Mouse (Mus musculus): Measurements from ENCODE around the gene Olfr1062. TPM values are rescaled to one million over a fixed set of nuclear protein-coding genes. Genes with fewer than 3 reads are reported as not detected.
"Not testable (repeated sequence)": the region's sequence is repeated elsewhere in the genome, so short reads cannot be mapped to it uniquely, and the experiment has no call there.

Gene Olfr1062
- not detected in 2 replicates for polyA plus RNA-seq (2015; fragmentation: Nextera tagmentation; extraction: Ambion mirVana)

DNA sequence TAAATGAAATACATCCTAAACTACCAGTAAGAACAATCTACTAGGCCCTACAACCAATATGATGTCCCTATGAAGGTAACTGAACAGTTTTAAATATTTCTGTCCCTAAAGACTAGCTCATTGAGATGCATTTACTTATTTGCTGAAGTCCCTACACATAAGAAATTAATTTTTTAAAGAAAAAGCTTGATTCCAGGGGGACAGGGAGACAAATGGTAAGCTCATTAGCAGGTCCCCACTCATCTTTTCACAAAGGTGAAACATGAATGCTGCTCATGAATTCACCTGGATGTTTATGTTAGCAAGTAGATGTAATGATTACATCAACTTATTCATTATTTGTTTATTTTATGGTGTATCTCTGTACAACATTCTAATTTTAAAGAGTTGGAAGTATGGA is at the start of gene Olfr1062:
Gene Olfr1062, minus strand, starts transcription at position 101 of the 400 bp plus-strand sequence.
- H3K9ac ChIP-seq (ENCODE audit: low read depth, low read length); H3K4me2 ChIP-seq (ENCODE audit: low read depth, low read length); H3K4me3 ChIP-seq (ENCODE audit: low read depth, low read length); H3K9me3 ChIP-seq (replicated peaks; ENCODE audit: control insufficient read depth, low read length); ATAC-seq (ENCODE audit: low read depth); H3K4me1 ChIP-seq (ENCODE audit: control insufficient read depth, low read depth, low read length); H3K27ac ChIP-seq (ENCODE audit: low read length); H3K36me3 ChIP-seq (ENCODE audit: control insufficient read depth, insufficient read depth); H3K27me3 ChIP-seq (ENCODE audit: control insufficient read depth, insufficient read depth, low read depth, low read length): not testable (repeated sequence)

DNA sequence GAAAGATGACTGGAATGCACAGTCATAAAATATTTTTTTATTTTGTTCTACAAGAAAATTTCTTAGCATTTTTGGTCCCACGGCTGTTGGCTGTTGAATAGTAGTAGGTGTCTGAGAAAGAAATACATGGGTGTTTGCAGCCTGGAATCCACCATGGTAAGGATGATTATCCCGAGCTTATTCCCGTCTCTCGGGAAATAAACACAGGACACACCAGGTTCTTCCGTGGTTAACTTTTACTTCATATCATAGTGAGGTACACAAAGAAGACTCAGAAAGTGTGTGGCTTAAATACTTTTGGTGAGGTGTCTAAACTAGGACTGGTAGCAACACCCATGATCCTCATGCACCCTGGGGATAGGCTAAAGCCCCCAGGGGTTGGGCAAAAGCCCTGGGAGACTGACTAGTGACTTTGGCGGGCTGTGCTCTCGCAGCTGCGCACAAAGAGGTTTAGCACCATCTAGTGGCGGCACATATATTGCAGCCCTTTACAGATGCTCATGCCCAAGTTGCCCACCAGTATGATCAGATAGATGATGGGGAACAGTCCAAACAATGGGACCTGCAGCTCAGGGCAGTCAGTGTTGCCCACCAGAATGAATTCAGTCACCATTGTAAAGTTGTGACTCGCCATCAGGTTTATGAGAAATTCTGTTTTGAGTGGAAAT is 38.0 kb upstream of the Olfr1062 start:
- Histone ChIP-seq H3K9ac (ENCODE audit: low read depth, low read length) (no peak overlapping the region), H3K36me3 (ENCODE audit: control insufficient read depth, insufficient read depth) (no peaks in the 10 kb centered on the region), H3K4me1 (ENCODE audit: control insufficient read depth, low read depth, low read length) (no peaks in the 10 kb centered on the region), H3K9me3 (replicated peaks; ENCODE audit: control insufficient read depth, low read length) (no peaks in the 10 kb centered on the region), H3K4me2 (ENCODE audit: low read depth, low read length) (no peak overlapping the region), H3K27ac (ENCODE audit: low read length) (no peak overlapping the region), H3K4me3 (ENCODE audit: low read depth, low read length) (no peak overlapping the region), H3K27me3 (ENCODE audit: control insufficient read depth, insufficient read depth, low read depth, low read length) (no peaks in the 10 kb centered on the region)
- ATAC-seq (ENCODE audit: low read depth), result no peak
- 29% methylated on average over 10 of the region's 10 CpGs for WGBS (ENCODE audit: insufficient replicate concordance)

- H3K27me3 ChIP-seq (ENCODE audit: control insufficient read depth, insufficient read depth, low read depth, low read length), result no peaks in the 10 kb centered on the region
- no peak overlapping the region for H3K4me3 ChIP-seq (ENCODE audit: low read depth, low read length)
- H3K36me3 ChIP-seq (ENCODE audit: control insufficient read depth, insufficient read depth), result no peaks in the 10 kb centered on the region
- ATAC-seq (ENCODE audit: low read depth), result no peak
- H3K4me2 ChIP-seq (ENCODE audit: low read depth, low read length), result no peak overlapping the region
- H3K27ac ChIP-seq (ENCODE audit: low read length), result no peak overlapping the region
- WGBS (ENCODE audit: insufficient replicate concordance), result 67% methylated on average over 1 of the region's 1 CpGs
- no peak overlapping the region for H3K9ac ChIP-seq (ENCODE audit: low read depth, low read length)
- no peaks in the 10 kb centered on the region for H3K4me1 ChIP-seq (ENCODE audit: control insufficient read depth, low read depth, low read length)
- H3K9me3 ChIP-seq (replicated peaks; ENCODE audit: control insufficient read depth, low read length), result no peaks in the 10 kb centered on the region
These were observed 33.9 kb upstream of the Olfr1062 start for GRCm38 (mm10) chr2:86460434-86460833.

GRCm38 (mm10) chr2:86456169-86456568 is 29.6 kb upstream of the Olfr1062 start, which contains the start of gene Olfr1066:
TSS of gene Olfr1066 (minus strand) at chr2:86456269.
- no peak within 1 kb of the TSS for H3K27ac ChIP-seq (ENCODE audit: low read length)
- no peak for ATAC-seq (ENCODE audit: low read depth)
- no peak within 1 kb of the TSS for H3K4me2 ChIP-seq (ENCODE audit: low read depth, low read length)
- no peaks in the 10 kb centered on the region for H3K9me3 ChIP-seq (replicated peaks; ENCODE audit: control insufficient read depth, low read length)
- H3K9ac ChIP-seq (ENCODE audit: low read depth, low read length), result no peak within 1 kb of the TSS
- H3K4me3 ChIP-seq (ENCODE audit: low read depth, low read length), result no peak within 1 kb of the TSS
- H3K27me3 ChIP-seq (ENCODE audit: control insufficient read depth, insufficient read depth, low read depth, low read length), result no peaks in the 10 kb centered on the region
- 51% methylated on average over 1 of the region's 1 CpGs for WGBS (ENCODE audit: insufficient replicate concordance)
- no peaks in the 10 kb centered on the region for H3K36me3 ChIP-seq (ENCODE audit: control insufficient read depth, insufficient read depth)
- H3K4me1 ChIP-seq (ENCODE audit: control insufficient read depth, low read depth, low read length), result no peaks in the 10 kb centered on the region

DNA sequence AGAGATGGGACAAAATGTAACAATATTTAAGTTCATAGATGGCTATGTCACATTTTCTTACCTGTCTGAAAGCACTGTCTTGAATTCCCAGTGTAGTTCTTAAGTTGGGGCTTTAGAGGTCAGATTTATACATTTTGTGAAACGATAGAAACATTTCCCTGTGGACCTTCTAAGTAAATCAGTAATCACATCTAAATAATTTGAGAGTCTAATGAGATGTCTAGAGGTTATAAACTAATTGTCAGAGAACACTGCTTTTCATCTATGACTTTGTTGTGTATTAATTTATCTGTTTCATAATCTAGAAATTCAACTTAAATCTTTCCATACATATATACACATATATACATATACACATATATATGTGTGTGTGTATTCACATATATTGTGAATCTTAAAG is 23.9 kb upstream of the Olfr1062 start, which contains the start of gene Olfr1065:
Gene Olfr1065, minus strand, starts transcription at position 101 of the 400 bp plus-strand sequence.
- not testable (repeated sequence) for H3K9me3 ChIP-seq (replicated peaks; ENCODE audit: control insufficient read depth, low read length); H3K9ac ChIP-seq (ENCODE audit: low read depth, low read length); H3K36me3 ChIP-seq (ENCODE audit: control insufficient read depth, insufficient read depth); H3K4me3 ChIP-seq (ENCODE audit: low read depth, low read length); H3K4me2 ChIP-seq (ENCODE audit: low read depth, low read length); H3K27me3 ChIP-seq (ENCODE audit: control insufficient read depth, insufficient read depth, low read depth, low read length); H3K4me1 ChIP-seq (ENCODE audit: control insufficient read depth, low read depth, low read length); ATAC-seq (ENCODE audit: low read depth); H3K27ac ChIP-seq (ENCODE audit: low read length)
- WGBS (ENCODE audit: insufficient replicate concordance), result no CpG with 5 or more reads among the region's 1 CpGs

- not testable (repeated sequence) for H3K9me3 ChIP-seq (replicated peaks; ENCODE audit: control insufficient read depth, low read length); H3K36me3 ChIP-seq (ENCODE audit: control insufficient read depth, insufficient read depth); H3K27ac ChIP-seq (ENCODE audit: low read length); H3K4me2 ChIP-seq (ENCODE audit: low read depth, low read length); H3K4me1 ChIP-seq (ENCODE audit: control insufficient read depth, low read depth, low read length); H3K9ac ChIP-seq (ENCODE audit: low read depth, low read length); ATAC-seq (ENCODE audit: low read depth); H3K4me3 ChIP-seq (ENCODE audit: low read depth, low read length); H3K27me3 ChIP-seq (ENCODE audit: control insufficient read depth, insufficient read depth, low read depth, low read length)
- 58% methylated on average over 1 of the region's 1 CpGs for WGBS (ENCODE audit: insufficient replicate concordance)
These were observed 15.6 kb upstream of the Olfr1062 start for GRCm38 (mm10) chr2:86442101-86442500.

DNA sequence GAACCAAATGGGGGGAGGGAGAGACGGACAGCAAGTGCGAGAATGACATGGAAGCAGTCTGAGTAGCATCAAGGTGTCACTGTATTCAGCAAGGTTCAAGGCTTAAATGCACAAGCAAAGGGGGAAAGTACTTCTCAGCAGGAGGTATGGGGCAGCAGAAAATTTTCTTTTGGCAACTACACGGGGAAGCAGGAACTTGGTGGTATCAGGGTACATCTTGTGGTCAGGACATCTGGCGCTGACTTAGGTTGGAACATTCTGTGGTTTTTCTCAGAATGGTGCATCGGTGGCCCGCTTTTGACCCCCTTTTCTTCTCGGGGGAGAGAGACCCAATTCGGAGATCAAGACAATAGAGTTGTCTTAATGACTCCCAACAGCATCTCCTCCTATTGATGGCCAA is 2.0 kb upstream of the Olfr1062 start:
- not testable (repeated sequence) for H3K36me3 ChIP-seq (ENCODE audit: control insufficient read depth, insufficient read depth); ATAC-seq (ENCODE audit: low read depth); H3K4me1 ChIP-seq (ENCODE audit: control insufficient read depth, low read depth, low read length)

DNA sequence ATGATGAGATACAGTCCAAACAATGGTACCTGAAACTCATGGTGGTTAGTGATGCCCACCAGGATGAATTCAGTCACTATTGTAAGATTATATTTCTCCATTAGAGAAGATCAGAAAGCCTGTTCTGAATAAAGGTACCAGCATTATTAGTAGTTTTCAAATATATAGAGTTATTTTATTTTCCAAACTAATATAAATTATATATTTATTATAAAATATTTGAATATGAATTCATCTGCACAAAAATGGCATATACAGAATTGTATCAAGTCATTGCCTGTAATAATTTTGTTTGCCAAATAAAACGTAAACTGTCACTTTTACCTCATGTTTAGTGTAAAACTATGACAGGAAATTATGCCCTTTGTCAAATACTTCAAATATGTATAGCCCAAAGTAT is 12.6 kb downstream of the Olfr1062 start, which contains the start of gene Olfr1061:
Gene Olfr1061, minus strand, starts transcription at position 101 of the 400 bp plus-strand sequence.
- no peak for ATAC-seq (ENCODE audit: low read depth)

More for the DNA sequence above, 2.0 kb upstream of the Olfr1062 start:
- not testable (repeated sequence) for H3K9ac ChIP-seq (ENCODE audit: low read depth, low read length); H3K9me3 ChIP-seq (replicated peaks; ENCODE audit: control insufficient read depth, low read length); H3K4me3 ChIP-seq (ENCODE audit: low read depth, low read length); H3K27ac ChIP-seq (ENCODE audit: low read length); H3K27me3 ChIP-seq (ENCODE audit: control insufficient read depth, insufficient read depth, low read depth, low read length); H3K4me2 ChIP-seq (ENCODE audit: low read depth, low read length)
- 33% methylated on average over 8 of the region's 8 CpGs for WGBS (ENCODE audit: insufficient replicate concordance)

DNA sequence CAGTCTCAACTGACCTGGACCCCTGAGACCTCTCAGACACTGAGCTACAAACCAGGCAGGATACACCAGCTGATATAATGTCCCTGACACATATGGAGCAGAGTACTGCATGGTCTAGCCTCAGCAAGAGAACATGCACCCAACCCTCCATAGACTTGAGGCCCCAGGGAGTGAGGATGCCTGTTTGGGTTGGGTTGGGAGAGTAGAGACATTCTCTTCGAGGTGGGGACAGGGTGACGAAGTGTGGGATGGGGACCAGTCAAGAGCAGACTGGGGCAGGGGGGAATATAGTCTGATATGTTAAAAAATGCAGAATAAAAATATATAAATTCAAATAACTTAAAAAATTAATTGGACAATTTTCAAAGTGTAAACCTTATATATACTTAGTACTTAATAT is 31.4 kb downstream of the Olfr1062 start:
- Histone ChIP-seq H3K27me3 (ENCODE audit: control insufficient read depth, insufficient read depth, low read depth, low read length) (no peaks in the 10 kb centered on the region), H3K36me3 (ENCODE audit: control insufficient read depth, insufficient read depth) (no peaks in the 10 kb centered on the region), H3K4me1 (ENCODE audit: control insufficient read depth, low read depth, low read length) (no peaks in the 10 kb centered on the region), H3K4me3 (ENCODE audit: low read depth, low read length) (no peak overlapping the region), H3K27ac (ENCODE audit: low read length) (no peak overlapping the region), H3K9ac (ENCODE audit: low read depth, low read length) (no peak overlapping the region), H3K4me2 (ENCODE audit: low read depth, low read length) (no peak overlapping the region), H3K9me3 (replicated peaks; ENCODE audit: control insufficient read depth, low read length) (no peaks in the 10 kb centered on the region)
- WGBS (ENCODE audit: insufficient replicate concordance), result 55% methylated on average over 2 of the region's 2 CpGs
- no peak for ATAC-seq (ENCODE audit: low read depth)

More for the DNA sequence above, 12.6 kb downstream of the Olfr1062 start, which contains the start of gene Olfr1061:
- H3K4me3 ChIP-seq (ENCODE audit: low read depth, low read length), result no peak within 1 kb of the TSS
- H3K27me3 ChIP-seq (ENCODE audit: control insufficient read depth, insufficient read depth, low read depth, low read length), result no peaks in the 10 kb centered on the region
- H3K4me1 ChIP-seq (ENCODE audit: control insufficient read depth, low read depth, low read length), result no peaks in the 10 kb centered on the region
- H3K27ac ChIP-seq (ENCODE audit: low read length), result no peak within 1 kb of the TSS
- no peak within 1 kb of the TSS for H3K4me2 ChIP-seq (ENCODE audit: low read depth, low read length)
- 51% methylated on average over 1 of the region's 1 CpGs for WGBS (ENCODE audit: insufficient replicate concordance)
- no peaks in the 10 kb centered on the region for H3K9me3 ChIP-seq (replicated peaks; ENCODE audit: control insufficient read depth, low read length)
- no peaks in the 10 kb centered on the region for H3K36me3 ChIP-seq (ENCODE audit: control insufficient read depth, insufficient read depth)
- no peak within 1 kb of the TSS for H3K9ac ChIP-seq (ENCODE audit: low read depth, low read length)

All from liver, embryonic 16.5 days (tissue).